Comparison of ENCODE assay signal across 11 mouse cellular contexts in the genomic region with DNA sequence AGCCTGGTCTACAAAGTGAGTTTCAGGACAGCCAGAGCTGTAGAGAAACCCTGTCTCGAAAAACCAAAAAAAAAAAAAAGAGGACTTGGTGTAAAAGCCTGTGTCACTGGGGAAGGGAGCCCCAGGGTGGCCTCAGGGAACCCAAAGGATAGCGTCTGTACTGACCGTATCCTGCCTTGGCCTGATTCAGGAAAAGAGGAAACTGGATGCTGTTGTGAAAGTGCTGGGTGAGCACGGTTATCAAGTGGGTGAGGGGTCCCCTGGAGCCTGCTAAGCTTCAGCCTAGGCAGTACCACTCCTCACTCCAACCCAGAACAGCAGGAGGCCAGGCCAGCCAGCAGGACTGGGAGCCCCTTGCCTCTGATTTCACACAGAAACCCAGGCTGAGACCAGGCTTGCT. TPM values are rescaled to one million over a fixed set of nuclear protein-coding genes. Genes with fewer than 3 reads are reported as not detected.
A peak's percentile ranks its signal among the peaks of the same experiment; 100 is the strongest.
DNase-seq lines count a peak whose midpoint lies in the region; ATAC-seq and TF ChIP-seq lines count a peak whose summit lies in the region.
"Had no signal": no experiment of that assay in that cellular context is flagged by ENCODE, and none has a peak within 500 bp of the region (broad histone marks: within the 10 kb centered on the region; RNA-seq: fewer than 3 reads in every experiment).

No protein-coding gene starts in this region.

- H3K27me3 ChIP-seq in heart, embryonic 10.5 days (ENCODE audit: insufficient read depth, poor library complexity, severe bottlenecking) = no peaks in the 10 kb centered on the region
- H3K27me3 ChIP-seq in limb, embryonic 14.5 days (ENCODE audit: control insufficient read depth, insufficient read depth, low read length) = no peaks in the 10 kb centered on the region
- no peaks in the 10 kb centered on the region for H3K27me3 ChIP-seq in stomach, embryonic 15.5 days (replicated peaks)
- H3K27me3 ChIP-seq: CH12.LX had no signal

- H3K9me3 ChIP-seq in heart, embryonic 10.5 days = no peaks in the 10 kb centered on the region
- H3K9me3 ChIP-seq in limb, embryonic 14.5 days (ENCODE audit: control insufficient read depth, low read length) = no peaks in the 10 kb centered on the region
- H3K9me3 ChIP-seq in stomach, embryonic 15.5 days = no peaks in the 10 kb centered on the region

- H3K27ac ChIP-seq in heart, embryonic 10.5 days = peak overlapping the region; percentile 98; the same call in 1 of the 2 replicates
- H3K27ac ChIP-seq in limb, embryonic 14.5 days (replicated peaks; ENCODE audit: low read depth, low read length) = no peak overlapping the region
- peak overlapping the region; percentile 100 for H3K27ac ChIP-seq in stomach, embryonic 15.5 days

- H3K4me3 ChIP-seq in heart, embryonic 10.5 days = no peak overlapping the region
- H3K4me3 ChIP-seq in limb, embryonic 14.5 days (replicated peaks; ENCODE audit: low read length) = 0 out of 2 replicates have a peak overlapping the region, but pooled peaks have one; percentile 89
- H3K4me3 ChIP-seq in stomach, embryonic 15.5 days (replicated peaks) = peak overlapping the region; percentile 92; the same call in 1 of the 2 replicates

- intact Hi-C loops in heart, postnatal 25 days (cut with DNase I) = no loop called here

- 78% methylated on average over 4 of the region's 4 CpGs for WGBS in heart, embryonic 10.5 days
- WGBS in limb, embryonic 14.5 days = 83% methylated on average over 4 of the region's 4 CpGs
- WGBS in stomach, embryonic 15.5 days = 80% methylated on average over 4 of the region's 4 CpGs

- H3K4me1 ChIP-seq in heart, embryonic 10.5 days = peaks cover 49% of the 10 kb centered on the region
- H3K4me1 ChIP-seq in limb, embryonic 14.5 days (ENCODE audit: control insufficient read depth, insufficient read depth, low read length) = peaks cover 9% of the 10 kb centered on the region
- H3K4me1 ChIP-seq in stomach, embryonic 15.5 days = peaks cover 45% of the 10 kb centered on the region

- peaks cover 36% of the 10 kb centered on the region for H3K36me3 ChIP-seq in heart, embryonic 10.5 days
- H3K36me3 ChIP-seq in limb, embryonic 14.5 days (ENCODE audit: control insufficient read depth, insufficient read depth, low read length) = peaks cover 28% of the 10 kb centered on the region
- peaks cover 20% of the 10 kb centered on the region; the same call in 1 of the 2 replicates for H3K36me3 ChIP-seq in stomach, embryonic 15.5 days

- no peak for TF ChIP-seq POLR2A in limb, embryonic 14.5 days (IDR thresholded peaks at IDR 0.05; ENCODE audit: borderline replicate concordance, extremely low read depth, insufficient read depth, insufficient read length)

- ATAC-seq in limb, embryonic 14.5 days (ENCODE audit: low FRiP score, low read depth) = no peak
- no peak for ATAC-seq in stomach, embryonic 15.5 days (ENCODE audit: insufficient read depth, low FRiP score, low read depth)

- H3K4me2 ChIP-seq in limb, embryonic 14.5 days (replicated peaks; ENCODE audit: low read depth, low read length, severe bottlenecking) = no peak overlapping the region
- peak overlapping the region; percentile 81 for H3K4me2 ChIP-seq in stomach, embryonic 15.5 days

- H3K9ac ChIP-seq in limb, embryonic 14.5 days (ENCODE audit: low read depth, low read length, severe bottlenecking) = peak overlapping the region; percentile 25; the same call in 1 of the 2 replicates
- H3K9ac ChIP-seq in stomach, embryonic 15.5 days = no peak overlapping the region

- no peak for DNase-seq in heart, embryonic 10.5 days (ENCODE audit: low spot score)
- DNase-seq in heart, postnatal 25 days (ENCODE audit: low spot score) = no peak
- DNase-seq in right cerebral cortex, postnatal 14 days = peak; percentile 5
- no peak for DNase-seq in right cerebral cortex, postnatal 4 days
- DNase-seq in limb, embryonic 14.5 days (ENCODE audit: low spot score) = no peak
- DNase-seq in urinary bladder, adult 18-20 months (ENCODE audit: low spot score in 2 of 2) = no peak
- DNase-seq in left cerebral cortex, adult 11 months (ENCODE audit: low spot score) = no peak
- DNase-seq: adrenal gland, postnatal 14 days; right cerebral cortex, postnatal 25 days had no signal

RNA-seq across cellular contexts. Expression of gene Ubald1, which starts 2.9 kb away (rescaled TPM):
- 29.8 and 31.4 TPM in 2 replicates for polyA plus RNA-seq in heart, embryonic 10.5 days (2016; fragmentation: Nextera tagmentation; extraction: Ambion mirVana)
- 10 to 100 TPM; 20.2 to 20.9 TPM for total RNA-seq in heart, postnatal 25 days (2021)
- 32.5 and 42.3 TPM in 2 replicates for polyA plus RNA-seq in limb, embryonic 14.5 days (2012; rRNA removed)
- polyA plus RNA-seq in limb, embryonic 14.5 days (2014; fragmentation: Nextera tagmentation; extraction: Ambion mirVana) = 42.0 and 44.3 TPM in 2 replicates
- polyA plus RNA-seq in stomach, embryonic 15.5 days (2015; fragmentation: Nextera tagmentation; extraction: Ambion mirVana) = 34.9 and 37.7 TPM in 2 replicates

RNA-seq across cellular contexts. Expression of gene Mgrn1, which starts 8.9 kb away (rescaled TPM):
- 96.2 and 131 TPM in 2 replicates for polyA plus RNA-seq in heart, embryonic 10.5 days (2016; fragmentation: Nextera tagmentation; extraction: Ambion mirVana)
- 100 to 1,000 TPM; 147 to 148 TPM for total RNA-seq in heart, postnatal 25 days (2021)
- polyA plus RNA-seq in limb, embryonic 14.5 days (2012; rRNA removed) = 101 and 132 TPM in 2 replicates
- polyA plus RNA-seq in limb, embryonic 14.5 days (2014; fragmentation: Nextera tagmentation; extraction: Ambion mirVana) = 87.7 and 92.7 TPM in 2 replicates
- 75.7 and 78.5 TPM in 2 replicates for polyA plus RNA-seq in stomach, embryonic 15.5 days (2015; fragmentation: Nextera tagmentation; extraction: Ambion mirVana)

RNA-seq across cellular contexts. Expression of gene 4930562C15Rik, which starts 42.0 kb away (rescaled TPM):
- polyA plus RNA-seq in heart, embryonic 10.5 days (2016; fragmentation: Nextera tagmentation; extraction: Ambion mirVana) = 0.44 and 0.59 TPM in 2 replicates
- not detected for total RNA-seq in heart, postnatal 25 days (2021)
- polyA plus RNA-seq in limb, embryonic 14.5 days (2012; rRNA removed) = not detected in 2 replicates
- 0.37 and 0.70 TPM in 2 replicates for polyA plus RNA-seq in limb, embryonic 14.5 days (2014; fragmentation: Nextera tagmentation; extraction: Ambion mirVana)
- polyA plus RNA-seq in stomach, embryonic 15.5 days (2015; fragmentation: Nextera tagmentation; extraction: Ambion mirVana) = 0.44 and 0.64 TPM in 2 replicates
- total RNA-seq: adrenal gland, postnatal 14 days had no signal
